Mouse (Mus musculus) cerebellum, adult (tissue): ENCODE data around the gene Pyroxd2.

Experiments used
- ATAC-seq: cut with Nextera tagmentation; 2 replicates; pipeline ENCODE4 v1.9.2; 2017; ENCODE audit warnings: mild to moderate bottlenecking, moderate library complexity, mixed read lengths; ENCODE audit not compliant: insufficient number of reproducible peaks, low FRiP score, low TSS enrichment

Pyroxd2 gene

GRCm38 (mm10) chr19:42746702-42747101 is 5.9 kb downstream of the Pyroxd2 start:
- no peak for ATAC-seq

DNA sequence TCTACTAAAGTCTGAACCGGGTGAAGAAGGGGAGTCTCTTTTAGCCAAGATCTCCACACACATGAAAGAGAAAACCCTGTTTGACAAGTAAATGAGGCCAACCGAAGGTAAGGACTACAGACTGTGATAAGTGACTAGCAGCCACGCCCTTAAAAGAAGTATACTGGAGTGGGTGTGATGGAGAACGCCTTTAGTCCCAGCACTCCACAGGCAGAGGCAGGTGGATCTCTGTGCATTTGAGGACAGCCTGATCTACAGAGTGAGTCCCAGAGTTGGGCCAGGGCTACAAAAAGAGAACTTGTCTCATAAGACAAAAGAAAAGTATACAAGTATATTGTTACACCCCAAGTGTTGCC is 6.7 kb downstream of the Pyroxd2 start:
- no peak for ATAC-seq

DNA sequence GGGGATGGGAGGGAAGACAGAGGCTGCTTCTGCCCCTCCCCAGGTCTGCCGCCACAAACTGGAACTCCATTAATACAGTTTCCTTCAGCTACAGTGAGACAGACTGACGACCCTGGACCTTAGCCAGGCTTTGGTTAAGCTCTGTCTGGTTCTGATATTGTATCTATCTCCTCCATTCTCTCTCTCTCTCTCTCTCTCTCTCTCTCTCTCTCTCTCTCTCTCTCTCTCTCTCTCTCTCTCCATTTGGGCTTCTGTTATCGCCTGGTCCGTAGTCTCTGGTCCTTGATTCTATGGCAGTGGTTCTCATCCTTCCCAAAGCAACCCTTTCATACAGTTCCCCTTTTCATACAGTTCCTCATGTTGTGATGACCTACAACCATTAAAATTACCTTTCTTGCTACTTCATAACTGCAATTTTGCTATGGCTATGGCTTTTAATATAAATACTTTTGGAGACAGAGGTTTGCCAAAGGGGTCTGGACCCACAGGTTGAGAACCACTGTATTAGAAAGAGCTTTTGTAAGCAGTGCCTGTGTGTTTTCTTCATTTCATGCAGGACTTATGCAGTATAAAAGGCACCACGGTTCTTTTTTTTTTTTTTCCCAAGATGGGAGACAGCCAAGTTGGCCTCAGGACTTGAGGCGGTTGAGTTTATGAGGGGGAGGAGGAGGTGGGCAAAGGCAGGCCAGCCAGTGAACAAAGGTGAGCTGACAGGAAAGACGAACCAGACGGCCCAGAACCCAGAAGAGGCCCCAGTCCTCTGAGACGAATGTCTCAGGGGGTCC is 7.3 kb downstream of the Pyroxd2 start:
- ATAC-seq, result no peak

DNA sequence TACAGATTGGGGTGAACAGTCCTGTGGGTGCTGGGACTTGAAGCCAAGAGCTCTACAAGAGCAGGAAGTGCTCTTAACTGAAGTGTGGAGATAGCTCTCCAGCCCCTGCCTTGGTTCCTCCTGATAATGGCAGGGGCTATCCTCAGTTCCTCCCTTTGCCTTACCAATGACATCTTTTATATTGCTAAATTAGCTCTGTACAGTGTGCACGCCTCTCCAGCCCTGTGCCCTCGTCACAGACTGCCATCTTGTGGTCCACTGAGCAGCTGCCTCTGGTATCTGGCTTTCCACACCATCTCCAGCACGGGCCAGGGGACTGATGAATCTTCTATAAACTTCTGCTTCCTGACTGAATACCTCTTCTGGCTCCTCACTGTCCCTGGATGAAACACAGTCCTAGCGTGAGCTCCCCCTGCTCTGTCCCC is 8.4 kb downstream of the Pyroxd2 start:
- peak; percentile 53; the same call in 1 of the 2 replicates for ATAC-seq

GRCm38 (mm10) chr19:42743261-42743660 is 9.3 kb downstream of the Pyroxd2 start:
- no peak for ATAC-seq

DNA sequence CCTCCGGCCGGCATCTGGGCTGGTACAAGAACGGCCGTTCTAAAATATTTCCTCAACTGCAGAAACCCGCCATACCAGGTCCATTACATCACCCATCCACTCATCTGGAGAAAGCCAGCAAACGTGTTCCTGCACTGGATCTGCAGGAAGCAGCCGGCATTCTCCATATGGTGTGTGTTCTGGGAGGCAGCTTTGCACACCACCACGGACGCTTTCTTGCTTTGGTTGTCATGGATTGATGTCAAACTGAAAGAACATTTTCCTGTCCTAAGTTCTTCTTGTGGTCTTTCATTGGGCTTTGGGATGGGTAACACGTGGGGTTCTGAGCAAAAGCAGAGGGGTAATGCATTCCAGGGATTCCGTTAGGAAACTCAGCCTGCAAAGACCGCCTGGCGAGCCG is 10.7 kb downstream of the Pyroxd2 start:
- ATAC-seq, result no peak

DNA sequence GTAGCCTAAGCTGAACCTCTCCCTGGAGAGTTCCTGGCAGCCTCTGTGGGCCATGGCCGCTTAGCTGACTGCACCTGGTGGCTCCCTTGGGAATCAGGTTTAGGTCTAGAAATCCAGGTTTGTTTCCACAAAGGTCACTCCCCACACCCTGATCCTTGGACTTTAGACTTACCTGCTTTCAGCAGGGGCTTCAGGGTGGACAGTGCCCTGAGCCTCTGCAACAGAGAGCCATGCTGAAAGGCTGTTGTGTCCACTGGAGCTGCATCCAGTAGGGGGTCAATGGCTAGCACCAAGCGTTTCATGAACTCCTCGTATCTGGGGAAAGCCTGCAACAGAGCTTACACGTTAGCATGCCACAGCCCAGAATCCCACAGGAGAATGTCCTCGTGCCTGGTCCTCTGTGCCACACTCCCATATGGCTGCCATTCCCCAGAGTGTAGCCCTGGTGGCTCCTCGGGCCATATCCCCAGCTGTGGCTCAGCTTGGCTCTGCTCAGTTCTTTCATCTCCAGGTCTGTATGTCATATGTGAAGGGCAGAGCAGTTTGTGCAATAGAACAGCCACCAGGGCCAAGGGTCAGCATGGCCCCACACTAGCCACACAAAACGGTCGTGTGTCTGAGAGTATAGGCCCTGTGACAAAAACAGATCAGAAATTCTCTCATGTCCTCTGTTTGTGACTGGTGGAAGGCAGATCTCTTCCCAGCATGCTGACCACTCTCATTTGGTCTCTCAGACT is 12.2 kb downstream of the Pyroxd2 start:
- no peak for ATAC-seq

GRCm38 (mm10) chr19:42739734-42740133 is 12.8 kb downstream of the Pyroxd2 start:
- ATAC-seq, result no peak

DNA sequence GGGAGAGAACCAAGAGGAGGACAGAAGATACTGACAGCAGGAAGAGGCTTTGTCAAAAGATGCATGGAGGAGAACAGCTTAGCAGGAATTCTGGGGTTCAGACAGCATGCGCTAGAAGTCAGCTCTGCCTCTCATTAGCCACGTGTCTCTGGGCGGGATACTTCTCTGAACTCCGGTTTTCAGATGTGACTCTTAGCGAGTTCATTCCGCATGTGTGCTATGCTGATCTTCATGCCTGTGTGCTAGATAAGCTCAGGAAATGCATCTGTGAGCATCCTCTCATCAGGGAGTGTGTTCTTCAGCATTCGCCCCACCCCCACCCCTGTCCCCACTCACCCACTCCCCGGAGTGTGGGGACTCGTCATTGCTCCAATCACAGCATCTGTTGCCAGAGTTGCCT is 14.8 kb downstream of the Pyroxd2 start:
- ATAC-seq, result no peak

- ATAC-seq, result no peak
These were observed 17.6 kb downstream of the Pyroxd2 start for GRCm38 (mm10) chr19:42734982-42735381.

GRCm38 (mm10) chr19:42727424-42727823 is 25.2 kb downstream of the Pyroxd2 start:
- 0 out of 2 replicates have a peak, but pooled peaks have one; percentile 12 for ATAC-seq

GRCm38 (mm10) chr19:42726766-42727165 is 25.8 kb downstream of the Pyroxd2 start:
- ATAC-seq, result peak; percentile 63

- no peak for ATAC-seq
These were observed 26.6 kb downstream of the Pyroxd2 start for GRCm38 (mm10) chr19:42725973-42726350.

DNA sequence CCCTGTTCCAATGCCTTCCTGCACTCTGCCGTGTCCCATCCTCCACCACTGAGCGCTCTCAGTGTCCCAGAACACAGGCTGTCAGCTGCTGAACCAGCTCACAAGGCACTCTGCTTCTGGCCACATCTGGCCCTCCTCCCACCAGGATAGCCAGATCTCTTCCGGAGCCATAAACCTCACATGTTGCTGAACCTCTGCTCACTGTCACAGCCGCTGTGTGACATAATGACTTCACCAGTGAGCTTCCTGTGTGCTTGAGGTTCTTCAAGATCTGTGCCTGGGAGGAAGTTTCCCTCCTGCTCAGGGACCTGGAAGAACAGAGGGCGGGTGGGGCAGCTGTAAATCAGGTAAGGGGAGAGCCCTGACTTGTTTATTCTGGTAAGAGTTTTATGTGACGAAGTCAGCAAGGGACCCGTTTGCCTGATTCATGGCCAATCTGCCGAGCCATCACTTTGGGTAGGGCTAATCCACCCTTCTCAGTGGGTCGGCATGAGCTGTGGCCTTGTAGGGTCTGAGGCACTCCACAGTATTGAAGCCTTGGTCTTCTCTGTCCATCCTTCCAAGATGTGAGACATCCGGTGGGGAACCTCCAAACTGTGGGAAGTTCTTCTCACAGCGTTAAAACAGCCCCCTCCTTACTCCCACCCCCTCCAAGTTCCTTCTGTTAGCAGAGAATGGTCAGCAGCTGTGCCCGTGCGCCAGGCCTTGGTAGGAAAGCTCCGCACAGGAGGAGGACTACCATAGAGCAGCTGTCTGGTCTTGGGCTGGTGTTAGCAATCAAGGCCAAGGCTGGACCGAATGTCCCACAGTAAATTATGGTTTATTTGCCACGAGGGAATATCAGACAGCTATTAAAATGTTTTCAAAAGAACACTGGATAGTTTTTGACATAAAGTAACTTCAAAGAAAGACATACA is 27.3 kb downstream of the Pyroxd2 start:
- no peak for ATAC-seq

DNA sequence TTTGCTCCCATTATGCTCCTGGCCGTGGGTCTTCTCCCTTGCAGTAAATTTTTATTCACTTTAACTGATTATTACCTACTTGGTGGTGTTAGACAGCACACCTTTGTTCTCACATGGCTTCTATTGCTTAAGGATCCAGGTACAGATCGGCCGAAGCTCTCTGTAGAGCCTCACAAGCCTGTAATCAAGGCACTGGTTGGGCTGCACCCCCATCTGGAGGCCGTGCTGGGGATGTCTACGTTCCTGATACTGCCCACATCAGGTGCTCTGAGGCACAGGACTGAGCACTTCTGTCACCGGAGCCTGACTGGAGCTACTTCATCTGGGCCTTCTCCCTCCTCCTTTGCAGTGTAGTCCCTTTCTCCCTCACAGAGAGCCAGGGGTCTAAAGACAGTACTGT is 29.3 kb downstream of the Pyroxd2 start:
- ATAC-seq, result no peak

DNA sequence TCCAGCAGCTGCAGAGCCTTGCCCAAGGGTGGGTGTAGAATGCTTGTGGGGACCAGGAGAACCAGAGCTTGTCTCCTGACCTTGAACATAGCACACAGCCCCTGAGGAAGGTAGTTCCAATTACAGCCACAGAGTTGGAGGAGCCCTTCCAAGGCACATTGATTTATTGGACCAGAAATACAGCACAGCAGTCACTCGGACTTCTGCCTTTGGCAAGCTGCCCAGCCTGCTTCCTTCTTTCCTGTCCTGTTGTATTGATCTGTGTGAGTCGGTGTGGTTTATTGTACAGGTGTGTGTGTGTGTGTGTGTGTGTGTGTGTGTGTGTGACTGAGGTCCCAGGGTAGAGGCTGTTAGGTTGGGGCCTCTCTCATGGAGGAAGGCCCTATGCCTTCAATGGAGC is 30.1 kb downstream of the Pyroxd2 start:
- no peak for ATAC-seq

GRCm38 (mm10) chr19:42718101-42718500 is 34.5 kb downstream of the Pyroxd2 start:
- ATAC-seq, result no peak

GRCm38 (mm10) chr19:42717668-42718067 is 34.9 kb downstream of the Pyroxd2 start:
- no peak for ATAC-seq

GRCm38 (mm10) chr19:42716507-42716906 is 36.1 kb downstream of the Pyroxd2 start:
- no peak for ATAC-seq

GRCm38 (mm10) chr19:42713770-42714169 is 38.8 kb downstream of the Pyroxd2 start:
- no peak for ATAC-seq

DNA sequence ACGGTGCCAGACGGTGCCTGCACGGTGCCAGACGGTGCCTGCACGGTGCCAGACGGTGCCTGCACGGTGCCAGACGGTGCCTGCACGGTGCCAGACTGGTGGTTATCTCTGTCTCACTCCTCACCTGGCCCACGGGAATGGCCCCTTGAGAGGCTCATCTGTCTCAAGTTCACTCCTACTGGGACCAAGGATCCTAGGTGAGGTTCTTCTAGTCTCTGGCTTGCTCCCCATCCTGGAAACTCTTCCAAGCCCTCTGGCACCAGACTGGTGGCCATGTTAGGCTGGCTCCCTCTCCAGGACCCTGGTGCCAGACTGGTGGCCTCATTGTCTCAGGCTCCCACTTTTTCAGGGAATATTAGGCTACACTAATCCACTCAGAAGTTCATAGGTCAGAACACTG is 53.1 kb downstream of the Pyroxd2 start:
- ATAC-seq, result 0 out of 2 replicates have a peak, but pooled peaks have one; percentile 34
